Mouse (Mus musculus) hindbrain, embryonic 13.5 days (tissue): ENCODE data around the gene Kcnj14. TPM values are rescaled to one million over a fixed set of nuclear protein-coding genes. Genes with fewer than 3 reads are reported as not detected.
A peak's percentile ranks its signal among the peaks of the same experiment; 100 is the strongest.

ENCODE experiments used
- ATAC-seq: fragments of 200-750 bp; cut with Nextera tagmentation; 2 replicates; pipeline ENCODE4 v1.8.0; 2017; ENCODE audit warnings: moderate TSS enrichment; ENCODE audit not compliant: low FRiP score
- H3K27ac ChIP-seq: fragments of 300-500 bp; sonication (generic); 2 replicates; pipeline ENCODE4 v1.5.1; 2015; ENCODE audit warnings: inconsistent platforms, mild to moderate bottlenecking, moderate library complexity
- H3K27me3 ChIP-seq: fragments of 300-500 bp; sonication (generic); 2 replicates; pipeline ENCODE4 v1.6.1; 2015; ENCODE audit warnings: mild to moderate bottlenecking, inconsistent platforms
- H3K36me3 ChIP-seq: fragments of 300-500 bp; sonication (generic); 2 replicates; pipeline ENCODE4 v1.6.1; 2015; ENCODE audit warnings: mild to moderate bottlenecking, inconsistent platforms
- H3K4me1 ChIP-seq: fragments of 300-500 bp; sonication (generic); replicated peaks from 2 replicates; pipeline ENCODE4 v1.6.1; 2015; ENCODE audit warnings: inconsistent platforms
- H3K4me2 ChIP-seq: fragments of 300-500 bp; sonication (generic); 2 replicates; pipeline ENCODE4 v1.6.1; 2015; ENCODE audit warnings: inconsistent platforms, mild to moderate bottlenecking, moderate library complexity
- H3K4me3 ChIP-seq: fragments of 300-500 bp; sonication (generic); 2 replicates; pipeline ENCODE4 v1.5.1; 2015; ENCODE audit warnings: mild to moderate bottlenecking, inconsistent platforms
- H3K9ac ChIP-seq: fragments of 300-500 bp; sonication (generic); 2 replicates; pipeline ENCODE4 v1.6.1; 2015; ENCODE audit warnings: mild to moderate bottlenecking, inconsistent platforms
- H3K9me3 ChIP-seq: fragments of 300-500 bp; sonication (generic); 2 replicates; pipeline ENCODE4 v1.6.1; 2016; ENCODE audit warnings: inconsistent platforms
- WGBS: fragments of 180-500 bp; shearing (Covaris S2); methylation state at CpG from one replicate; pipeline ENCODE4 v1.1.7; 2015; 5-methylcytosine and 5-hydroxymethylcytosine counted together
- polyA plus RNA-seq: library from polyadenylated mRNA; unstranded; fragments of >200 nt; fragmentation: Nextera tagmentation; extraction: Ambion mirVana; gene quantifications from 2 replicates; pipeline ENCODE4 v1.2.1, GENCODE M21; 2015

Kcnj14 gene
- polyA plus RNA-seq, 1 experiment from 2014 or later, result 0.81 TPM

GRCm38 (mm10) chr7:45787642-45788041 is 36.9 kb downstream of the Kcnj14 start:
- Histone ChIP-seq H3K4me1 (peaks cover 42% of the 10 kb centered on the region), H3K9ac (no peak overlapping the region), H3K9me3 (no peaks in the 10 kb centered on the region), H3K4me3 (peak overlapping the region; percentile 91), H3K27ac (no peak overlapping the region), H3K4me2 (peak overlapping the region; percentile 94), H3K27me3 (peaks cover 6% of the 10 kb centered on the region), H3K36me3 (peaks cover 56% of the 10 kb centered on the region)
- no peak for ATAC-seq
- WGBS, result 87% methylated on average over 22 of the region's 22 CpGs

DNA sequence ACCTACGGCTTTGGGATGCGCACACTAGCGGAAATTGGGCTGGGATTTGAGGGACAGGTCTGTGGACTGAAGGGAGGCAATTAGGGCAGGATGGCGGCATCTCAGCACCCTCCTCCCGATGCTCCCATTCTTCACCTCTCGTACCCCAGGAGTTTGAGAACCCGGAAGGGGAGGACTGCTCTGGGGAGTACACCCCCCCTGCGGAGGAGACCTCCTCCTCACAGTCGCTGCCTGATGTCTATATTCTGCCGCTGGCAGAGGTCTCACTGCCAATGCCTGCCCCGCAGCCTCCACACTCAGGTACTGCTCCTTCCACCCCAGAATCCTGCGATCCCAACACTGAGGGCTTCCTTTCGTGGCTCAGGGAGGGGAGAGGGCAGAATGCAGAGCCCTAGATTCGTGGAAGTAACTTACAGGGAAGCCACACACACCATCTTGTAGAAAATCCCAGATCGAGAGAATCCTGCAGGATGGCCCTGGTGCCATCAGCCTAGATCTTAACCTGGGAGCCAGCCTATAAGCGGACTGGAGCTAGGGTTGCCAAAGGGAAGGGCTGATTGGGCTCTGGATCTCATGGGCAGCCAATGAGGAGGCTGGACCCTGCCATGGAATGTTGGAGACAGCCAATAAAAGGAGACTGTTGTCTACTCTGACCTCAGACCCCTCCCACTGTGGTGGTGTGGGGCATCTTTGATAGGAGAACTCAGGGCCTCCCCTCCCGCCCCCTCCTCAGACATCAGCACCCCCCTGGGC is 37.7 kb downstream of the Kcnj14 start:
- H3K4me2 ChIP-seq, result peak overlapping the region; percentile 94
- ATAC-seq, result 0 out of 2 replicates have a peak, but pooled peaks have one; percentile 14
- 8% methylated on average over 17 of the region's 17 CpGs for WGBS
- peak overlapping the region; percentile 98 for H3K9ac ChIP-seq
- H3K36me3 ChIP-seq, result peaks cover 48% of the 10 kb centered on the region
- H3K27ac ChIP-seq, result peak overlapping the region; percentile 99
- H3K4me1 ChIP-seq, result peaks cover 42% of the 10 kb centered on the region
- H3K4me3 ChIP-seq, result peak overlapping the region; percentile 91
- no peaks in the 10 kb centered on the region for H3K9me3 ChIP-seq
- H3K27me3 ChIP-seq, result peaks cover 7% of the 10 kb centered on the region; the same call in 1 of the 2 replicates

GRCm38 (mm10) chr7:45786136-45786578 is 38.4 kb downstream of the Kcnj14 start:
- peak; percentile 30 for ATAC-seq
- Histone ChIP-seq H3K4me3 (peak overlapping the region; percentile 91), H3K4me1 (peaks cover 42% of the 10 kb centered on the region), H3K9me3 (no peaks in the 10 kb centered on the region), H3K9ac (peak overlapping the region; percentile 98), H3K36me3 (peaks cover 42% of the 10 kb centered on the region), H3K27me3 (peaks cover 7% of the 10 kb centered on the region; the same call in 1 of the 2 replicates), H3K4me2 (peak overlapping the region; percentile 94), H3K27ac (peak overlapping the region; percentile 99)
- 0% methylated on average over 14 of the region's 14 CpGs for WGBS

DNA sequence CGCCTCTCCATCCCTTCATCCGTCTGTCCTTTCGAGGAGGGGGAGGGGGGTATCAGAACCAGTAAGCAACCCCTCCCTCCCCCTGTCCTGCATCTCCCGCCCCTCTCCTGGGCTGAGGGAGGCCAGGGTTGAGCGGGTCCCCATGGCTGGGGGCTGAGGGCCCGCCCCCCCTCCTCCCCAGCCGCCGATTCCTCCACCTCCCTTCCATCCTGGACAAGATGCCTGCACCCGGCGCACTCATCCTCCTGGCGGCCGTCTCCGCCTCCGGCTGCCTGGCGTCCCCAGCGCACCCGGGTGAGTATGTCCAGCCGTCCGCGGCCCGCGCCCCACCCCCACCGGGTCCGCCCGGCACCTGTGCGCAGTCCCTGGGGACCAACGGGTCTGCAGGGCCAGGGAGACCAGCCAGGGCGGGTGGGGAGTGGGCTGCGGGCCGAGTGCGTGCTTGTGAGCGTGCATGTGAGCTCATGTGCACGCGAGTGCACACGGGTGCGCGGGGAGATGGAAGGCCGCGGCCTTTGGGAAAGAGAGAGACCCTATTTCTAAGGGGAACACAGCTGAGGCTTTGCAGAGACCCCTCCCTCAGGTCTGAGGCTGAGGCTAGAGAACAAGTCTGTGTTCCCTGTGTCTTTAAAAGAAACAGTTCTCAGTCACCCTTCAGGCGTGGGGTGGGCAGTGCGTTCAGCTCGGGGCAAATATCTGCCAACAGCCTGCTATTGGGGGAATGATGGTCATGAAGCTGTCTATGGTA is 39.0 kb downstream of the Kcnj14 start:
- Histone ChIP-seq H3K4me2 (peak overlapping the region; percentile 94), H3K36me3 (peaks cover 36% of the 10 kb centered on the region), H3K4me1 (peaks cover 42% of the 10 kb centered on the region), H3K27me3 (peaks cover 7% of the 10 kb centered on the region; the same call in 1 of the 2 replicates), H3K4me3 (peak overlapping the region; percentile 91), H3K9ac (peak overlapping the region; percentile 98), H3K27ac (peak overlapping the region; percentile 99), H3K9me3 (no peaks in the 10 kb centered on the region)
- WGBS, result 0% methylated on average over 29 of the region's 42 CpGs
- peak; percentile 0 for ATAC-seq

GRCm38 (mm10) chr7:45784524-45785372 is 39.8 kb downstream of the Kcnj14 start, which contains the start of gene Sult2b1:
TSS of gene Sult2b1 (minus strand) at chr7:45784669.
- 14% methylated on average over 19 of the region's 20 CpGs for WGBS
- Histone ChIP-seq H3K4me1 (peaks cover 42% of the 10 kb centered on the region), H3K4me3 (peak within 1 kb of the TSS; percentile 91), H3K4me2 (peak within 1 kb of the TSS; percentile 94), H3K9ac (peak within 1 kb of the TSS; percentile 98), H3K27me3 (peaks cover 9% of the 10 kb centered on the region; the same call in 1 of the 2 replicates), H3K9me3 (no peaks in the 10 kb centered on the region), H3K27ac (peak within 1 kb of the TSS; percentile 99), H3K36me3 (peaks cover 28% of the 10 kb centered on the region)
- ATAC-seq, result peak; percentile 73

DNA sequence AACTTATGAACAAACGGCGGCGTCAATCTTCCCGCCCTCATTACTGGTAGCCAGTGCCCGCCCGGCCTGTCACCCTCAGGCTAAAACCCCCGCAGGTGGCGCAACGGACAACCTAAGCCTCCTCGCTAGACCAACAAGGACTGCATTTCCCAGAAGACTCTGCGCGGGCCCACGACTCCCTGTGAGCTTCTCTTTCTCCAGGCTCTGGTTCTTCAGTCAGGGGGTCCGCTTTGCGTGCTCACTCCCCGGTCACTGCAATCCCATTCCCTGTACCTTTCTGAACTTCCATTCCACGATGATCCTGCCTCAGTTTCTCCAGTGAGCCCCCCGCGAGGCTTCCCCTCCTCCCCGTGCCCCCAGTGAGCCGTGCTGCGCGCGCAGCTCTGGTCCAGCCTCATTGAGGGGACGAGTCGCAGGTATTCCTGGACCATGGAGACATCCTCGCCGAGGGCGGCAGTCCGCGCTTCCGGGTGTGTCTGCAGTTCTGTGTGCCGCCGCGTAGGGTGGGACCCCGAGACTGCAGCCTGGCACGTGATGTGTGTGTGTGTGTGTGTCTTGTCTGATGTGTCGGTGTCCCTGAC is 41.0 kb downstream of the Kcnj14 start, which contains the start of gene Lmtk3:
TSS of gene Lmtk3 (plus strand) at position 228 of the 581 bp plus-strand sequence.
- under 1% methylated on average over 38 of the region's 38 CpGs for WGBS
- H3K4me1 ChIP-seq, result peaks cover 50% of the 10 kb centered on the region
- H3K4me2 ChIP-seq, result peak within 1 kb of the TSS; percentile 94
- H3K9ac ChIP-seq, result peak within 1 kb of the TSS; percentile 85
- peaks cover 16% of the 10 kb centered on the region; the same call in 1 of the 2 replicates for H3K27me3 ChIP-seq
- peaks cover 16% of the 10 kb centered on the region for H3K36me3 ChIP-seq
- H3K4me3 ChIP-seq, result peak within 1 kb of the TSS; percentile 91
- H3K27ac ChIP-seq, result peak within 1 kb of the TSS; percentile 99
- H3K9me3 ChIP-seq, result no peaks in the 10 kb centered on the region
- peak; percentile 57 for ATAC-seq

GRCm38 (mm10) chr7:45782271-45782670 is 42.3 kb downstream of the Kcnj14 start:
- H3K27ac ChIP-seq, result no peak overlapping the region
- H3K4me2 ChIP-seq, result no peak overlapping the region
- WGBS, result 79% methylated on average over 4 of the region's 4 CpGs
- H3K4me3 ChIP-seq, result no peak overlapping the region
- H3K9me3 ChIP-seq, result no peaks in the 10 kb centered on the region
- peaks cover 19% of the 10 kb centered on the region; the same call in 1 of the 2 replicates for H3K27me3 ChIP-seq
- peaks cover 37% of the 10 kb centered on the region for H3K4me1 ChIP-seq
- no peak for ATAC-seq
- H3K9ac ChIP-seq, result no peak overlapping the region
- H3K36me3 ChIP-seq, result peaks cover 3% of the 10 kb centered on the region

- H3K9me3 ChIP-seq, result no peaks in the 10 kb centered on the region
- H3K9ac ChIP-seq, result peak overlapping the region; percentile 60
- H3K27ac ChIP-seq, result no peak overlapping the region
- no peaks in the 10 kb centered on the region for H3K36me3 ChIP-seq
- 23% methylated on average over 22 of the region's 22 CpGs for WGBS
- peaks cover 17% of the 10 kb centered on the region for H3K4me1 ChIP-seq
- ATAC-seq, result no peak
- H3K4me3 ChIP-seq, result no peak overlapping the region
- peaks cover 32% of the 10 kb centered on the region; the same call in 1 of the 2 replicates for H3K27me3 ChIP-seq
- peak overlapping the region; percentile 26 for H3K4me2 ChIP-seq
Observed at GRCm38 (mm10) chr7:45779081-45779641, 45.4 kb downstream of the Kcnj14 start.

- Histone ChIP-seq H3K27ac (no peak overlapping the region), H3K9me3 (no peaks in the 10 kb centered on the region), H3K36me3 (no peaks in the 10 kb centered on the region), H3K27me3 (peaks cover 33% of the 10 kb centered on the region; the same call in 1 of the 2 replicates), H3K4me2 (no peak overlapping the region), H3K9ac (no peak overlapping the region), H3K4me1 (peaks cover 8% of the 10 kb centered on the region), H3K4me3 (no peak overlapping the region)
- ATAC-seq, result no peak
- 82% methylated on average over 7 of the region's 7 CpGs for WGBS
Observed at GRCm38 (mm10) chr7:45775237-45775636, 49.3 kb downstream of the Kcnj14 start.

- no peaks in the 10 kb centered on the region for H3K4me1 ChIP-seq
Observed at GRCm38 (mm10) chr7:45771101-45771500, 53.5 kb downstream of the Kcnj14 start.

More at GRCm38 (mm10) chr7:45771101-45771500, 53.5 kb downstream of the Kcnj14 start:
- no peaks in the 10 kb centered on the region for H3K9me3 ChIP-seq
- no peak overlapping the region for H3K4me3 ChIP-seq
- no peak overlapping the region for H3K4me2 ChIP-seq
- 65% methylated on average over 4 of the region's 4 CpGs for WGBS
- ATAC-seq, result no peak
- H3K36me3 ChIP-seq, result no peaks in the 10 kb centered on the region
- no peak overlapping the region for H3K27ac ChIP-seq
- H3K9ac ChIP-seq, result no peak overlapping the region
- H3K27me3 ChIP-seq, result peaks cover 21% of the 10 kb centered on the region; the same call in 1 of the 2 replicates
